Mouse (Mus musculus) limb, embryonic 10.5 days (tissue): ENCODE measurements around the gene Cmc4. TPM values are rescaled to one million over a fixed set of nuclear protein-coding genes. Genes with fewer than 3 reads are reported as not detected.

Source experiments
- polyA plus RNA-seq: library from polyadenylated mRNA; unstranded; fragments of >200 nt; fragmentation: Nextera tagmentation; extraction: Ambion mirVana; gene quantifications from 2 replicates; pipeline ENCODE4 v1.2.1, GENCODE M21; 2016

Cmc4 gene
- polyA plus RNA-seq, 1 experiment from 2014 or later: 13.5 TPM

Other genes starting within 250 kb of the Cmc4 start
- gene Fundc2, start 34.2 kb downstream of the Cmc4 start, polyA plus RNA-seq: 27.6 and 32.5 TPM in 2 replicates
- 0.87 and 1.2 TPM in 2 replicates for gene F8, start 34.0 kb downstream of the Cmc4 start, polyA plus RNA-seq
- 7.8 and 9.4 TPM in 2 replicates for gene Mtcp1, start within 50 bp of the Cmc4 start, polyA plus RNA-seq
- gene Brcc3, start within 50 bp of the Cmc4 start, polyA plus RNA-seq: 79.1 and 85.6 TPM in 2 replicates
- gene Vbp1, start 97.7 kb upstream of the Cmc4 start, polyA plus RNA-seq: 163 and 172 TPM in 2 replicates
- gene Rab39b, start 161.6 kb upstream of the Cmc4 start, polyA plus RNA-seq: 4.7 and 5.2 TPM in 2 replicates